Mouse (Mus musculus): ENCODE data around the gene Tapbp. TPM values are rescaled to one million over a fixed set of nuclear protein-coding genes. Genes with fewer than 3 reads are reported as not detected.

Tapbp gene
- polyA plus RNA-seq, 1 experiment from 2014 or later = 31.4 TPM

DNA sequence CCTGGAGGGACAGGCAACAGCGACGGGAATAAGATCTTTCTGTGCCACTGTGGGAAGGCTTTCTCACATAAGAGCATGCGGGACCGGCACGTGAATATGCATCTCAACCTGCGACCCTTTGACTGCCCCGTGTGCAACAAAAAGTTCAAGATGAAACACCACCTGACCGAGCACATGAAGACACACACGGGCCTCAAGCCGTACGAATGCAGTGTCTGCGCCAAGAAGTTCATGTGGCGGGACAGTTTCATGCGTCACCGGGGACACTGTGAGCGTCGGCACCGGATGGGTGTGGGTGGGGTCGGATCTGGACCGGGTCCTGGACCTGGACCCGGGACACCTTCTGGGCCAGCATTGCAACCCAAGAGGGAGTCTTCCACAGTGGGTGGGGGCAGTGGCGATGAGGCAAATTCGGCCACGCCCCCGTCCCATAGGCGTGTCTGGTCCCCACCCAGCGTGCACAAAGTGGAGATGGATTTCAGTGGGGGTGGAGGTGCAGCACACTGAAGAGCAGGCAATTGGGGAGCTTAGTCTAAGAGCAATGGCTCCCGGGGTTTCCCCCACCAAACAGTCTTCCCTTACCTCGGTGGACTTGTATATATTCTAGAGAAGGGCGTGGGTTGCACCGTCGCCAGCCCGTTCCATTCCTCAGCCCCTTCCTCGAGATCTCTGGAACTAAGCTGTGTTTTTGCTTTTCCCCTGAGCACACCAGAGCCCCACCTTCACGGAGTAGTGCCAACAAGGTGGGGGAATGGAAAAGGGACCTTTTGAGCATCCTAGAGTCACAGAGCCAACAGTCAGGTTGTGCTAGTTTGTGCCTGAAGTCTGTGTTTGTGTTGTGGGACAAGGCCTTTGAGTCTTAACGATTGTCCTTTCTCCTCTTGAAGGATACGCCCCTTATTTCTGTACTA lies 2.8 kb downstream of the Tapbp start:
- Histone ChIP-seq H3K9ac (peak overlapping the region; percentile 71; the same call in 1 of the 2 replicates), H3K27ac (ENCODE audit: low read depth) (peak overlapping the region; percentile 84), H3K4me3 (ENCODE audit: low read depth, low read length) (peak overlapping the region; percentile 68), H3K27me3 (ENCODE audit: insufficient read depth, low read length) (no peaks in the 10 kb centered on the region), H3K4me2 (peak overlapping the region; percentile 100), H3K4me1 (ENCODE audit: insufficient read depth) (peaks cover 5% of the 10 kb centered on the region; the same call in 1 of the 2 replicates), H3K36me3 (ENCODE audit: insufficient read depth) (peaks cover 33% of the 10 kb centered on the region), H3K9me3 (ENCODE audit: low read depth, low read length) (no peaks in the 10 kb centered on the region)
- ATAC-seq (ENCODE audit: insufficient read depth) (no peak), DNase-seq (no peak)
- WGBS = 49% methylated on average over 37 of the region's 37 CpGs
- no peak for TF ChIP-seq CTCF (IDR thresholded peaks at IDR 0.05; ENCODE audit: low read depth)

DNA sequence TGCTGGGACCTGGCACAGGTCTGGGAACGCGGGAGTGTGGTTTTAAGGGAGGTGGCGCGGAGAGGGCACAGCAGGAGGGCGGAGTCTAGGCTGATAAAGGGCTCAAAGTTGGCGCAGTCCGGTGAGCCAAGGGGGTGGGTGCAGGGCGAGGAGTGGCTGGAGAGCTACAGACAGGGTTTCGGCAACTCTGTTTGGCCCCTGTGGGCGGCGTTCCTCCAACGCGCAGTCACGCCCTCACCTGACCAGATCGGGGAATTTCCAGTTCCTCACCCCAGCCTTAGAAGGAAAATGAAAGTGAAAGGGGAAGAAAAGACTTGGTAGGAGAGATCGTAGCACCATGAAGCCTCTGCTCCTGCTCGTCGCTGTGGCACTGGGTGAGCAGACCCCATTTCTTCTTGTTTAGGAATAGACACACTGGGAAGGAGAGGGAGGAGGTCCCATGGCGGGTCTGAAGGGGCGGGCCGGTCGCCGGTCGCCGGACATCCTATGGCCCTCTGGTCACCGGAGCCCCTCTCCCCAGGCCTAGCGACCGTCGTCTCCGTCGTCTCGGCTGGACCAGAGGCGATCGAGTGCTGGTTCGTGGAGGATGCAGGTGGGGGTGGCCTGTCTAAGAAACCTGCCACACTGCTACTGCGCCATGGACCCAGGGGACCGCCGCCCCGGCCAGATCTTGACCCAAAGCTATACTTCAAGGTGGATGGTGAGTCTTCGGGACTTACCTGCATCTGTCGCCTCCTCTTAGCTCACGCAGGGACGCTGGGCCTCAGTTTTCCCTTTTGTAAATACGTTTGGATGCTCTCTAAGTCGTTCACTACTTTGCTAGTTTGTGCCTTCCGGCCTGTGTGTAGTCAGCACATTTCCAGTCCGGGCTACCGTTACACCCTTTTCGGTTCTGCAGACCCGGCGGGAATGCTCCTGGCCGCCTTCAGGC lies 3.9 kb downstream of the Tapbp start:
- peak overlapping the region; percentile 100 for H3K4me2 ChIP-seq
- H3K27ac ChIP-seq (ENCODE audit: low read depth) = peak overlapping the region; percentile 84
- under 1% methylated on average over 52 of the region's 52 CpGs for WGBS
- peak overlapping the region; percentile 71 for H3K9ac ChIP-seq
- peak; percentile 24; the same call in 1 of the 2 replicates for TF ChIP-seq CTCF (IDR thresholded peaks at IDR 0.05; ENCODE audit: low read depth)
- DNase-seq (peak; percentile 77), ATAC-seq (ENCODE audit: insufficient read depth) (peak; percentile 11; the same call in 1 of the 2 replicates)
- no peaks in the 10 kb centered on the region for H3K9me3 ChIP-seq (ENCODE audit: low read depth, low read length)
- H3K36me3 ChIP-seq (ENCODE audit: insufficient read depth) = peaks cover 23% of the 10 kb centered on the region; the same call in 1 of the 2 replicates
- peak overlapping the region; percentile 68 for H3K4me3 ChIP-seq (ENCODE audit: low read depth, low read length)
- no peaks in the 10 kb centered on the region for H3K27me3 ChIP-seq (ENCODE audit: insufficient read depth, low read length)
- H3K4me1 ChIP-seq (ENCODE audit: insufficient read depth) = peaks cover 5% of the 10 kb centered on the region; the same call in 1 of the 2 replicates

DNA sequence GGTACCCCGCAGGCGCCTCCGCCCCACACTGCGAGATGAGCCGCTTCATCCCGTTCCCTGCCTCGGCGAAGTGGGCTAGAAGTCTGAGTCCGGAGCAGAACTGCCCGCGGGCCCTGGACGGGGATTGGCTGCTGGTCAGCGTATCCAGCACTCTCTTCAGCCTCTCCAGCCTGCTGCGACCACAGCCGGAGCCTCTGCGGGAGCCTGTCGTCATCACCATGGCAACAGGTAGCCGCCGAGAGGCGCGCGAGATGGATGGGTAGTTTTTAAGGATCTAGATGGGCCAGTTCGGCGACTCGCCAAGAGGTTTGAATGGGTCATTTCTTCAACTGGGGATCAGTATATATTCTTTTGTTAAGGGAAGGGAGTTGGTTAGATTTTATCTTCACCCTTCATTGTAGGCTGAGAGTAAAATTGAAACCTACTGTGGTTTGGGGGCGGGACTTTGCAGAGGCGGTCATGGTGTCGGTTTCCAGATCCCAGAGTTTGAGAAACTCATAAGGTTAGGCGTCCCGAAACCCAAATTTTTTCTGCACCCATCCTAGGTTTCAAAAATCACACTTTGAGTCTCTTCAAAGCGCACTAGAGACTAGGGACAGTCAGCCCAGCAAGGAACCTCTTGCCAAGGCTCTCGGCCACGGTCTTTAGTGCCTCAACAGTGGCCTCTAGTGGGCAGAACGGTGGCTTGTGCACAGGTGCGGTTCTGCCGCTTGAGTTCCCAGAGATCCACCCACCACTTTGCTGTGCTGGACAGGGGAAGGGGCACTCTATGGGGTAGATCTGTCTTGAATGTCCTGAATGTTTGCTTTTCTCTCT lies 4.8 kb downstream of the Tapbp start:
- DNase-seq = peak; percentile 95
- 1% methylated on average over 36 of the region's 36 CpGs for WGBS
- TF ChIP-seq CTCF (IDR thresholded peaks at IDR 0.05; ENCODE audit: low read depth) = peak; percentile 87
- Histone ChIP-seq H3K9me3 (ENCODE audit: low read depth, low read length) (no peaks in the 10 kb centered on the region), H3K9ac (peak overlapping the region; percentile 71), H3K27me3 (ENCODE audit: insufficient read depth, low read length) (no peaks in the 10 kb centered on the region), H3K36me3 (ENCODE audit: insufficient read depth) (peaks cover 16% of the 10 kb centered on the region; the same call in 1 of the 2 replicates), H3K4me3 (ENCODE audit: low read depth, low read length) (peak overlapping the region; percentile 68), H3K27ac (ENCODE audit: low read depth) (peak overlapping the region; percentile 84), H3K4me2 (peak overlapping the region; percentile 100), H3K4me1 (ENCODE audit: insufficient read depth) (peaks cover 5% of the 10 kb centered on the region; the same call in 1 of the 2 replicates)
- ATAC-seq (ENCODE audit: insufficient read depth) = peak; percentile 71

DNA sequence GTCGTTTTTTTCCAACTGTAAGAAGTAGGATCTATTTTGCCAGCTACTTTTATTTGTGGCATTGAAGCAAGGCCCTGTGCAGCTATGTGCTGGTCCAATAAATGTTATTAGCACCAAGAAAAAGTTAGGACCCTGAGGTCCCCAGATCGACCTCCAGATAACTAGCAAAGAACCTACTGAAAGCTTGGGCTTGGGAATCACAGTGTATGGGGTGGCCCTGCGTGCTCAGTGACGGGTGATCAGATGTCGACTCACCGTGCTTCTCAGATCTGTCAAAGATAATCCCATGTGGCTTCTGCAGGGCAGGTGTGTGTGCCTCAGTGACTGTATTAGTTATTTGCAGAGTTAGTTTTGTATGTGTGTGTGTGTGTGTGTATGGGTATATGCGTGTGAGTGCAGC lies 5.7 kb downstream of the Tapbp start:
- no peak overlapping the region for H3K9ac ChIP-seq
- DNase-seq (no peak), ATAC-seq (ENCODE audit: insufficient read depth) (no peak)
- H3K4me3 ChIP-seq (ENCODE audit: low read depth, low read length) = no peak overlapping the region
- no peaks in the 10 kb centered on the region for H3K27me3 ChIP-seq (ENCODE audit: insufficient read depth, low read length)
- 79% methylated on average over 7 of the region's 7 CpGs for WGBS
- TF ChIP-seq CTCF (IDR thresholded peaks at IDR 0.05; ENCODE audit: low read depth) = no peak
- H3K4me1 ChIP-seq (ENCODE audit: insufficient read depth) = peaks cover 5% of the 10 kb centered on the region; the same call in 1 of the 2 replicates
- H3K36me3 ChIP-seq (ENCODE audit: insufficient read depth) = peaks cover 20% of the 10 kb centered on the region; the same call in 1 of the 2 replicates
- no peaks in the 10 kb centered on the region for H3K9me3 ChIP-seq (ENCODE audit: low read depth, low read length)
- H3K4me2 ChIP-seq = no peak overlapping the region
- no peak overlapping the region for H3K27ac ChIP-seq (ENCODE audit: low read depth)

DNA sequence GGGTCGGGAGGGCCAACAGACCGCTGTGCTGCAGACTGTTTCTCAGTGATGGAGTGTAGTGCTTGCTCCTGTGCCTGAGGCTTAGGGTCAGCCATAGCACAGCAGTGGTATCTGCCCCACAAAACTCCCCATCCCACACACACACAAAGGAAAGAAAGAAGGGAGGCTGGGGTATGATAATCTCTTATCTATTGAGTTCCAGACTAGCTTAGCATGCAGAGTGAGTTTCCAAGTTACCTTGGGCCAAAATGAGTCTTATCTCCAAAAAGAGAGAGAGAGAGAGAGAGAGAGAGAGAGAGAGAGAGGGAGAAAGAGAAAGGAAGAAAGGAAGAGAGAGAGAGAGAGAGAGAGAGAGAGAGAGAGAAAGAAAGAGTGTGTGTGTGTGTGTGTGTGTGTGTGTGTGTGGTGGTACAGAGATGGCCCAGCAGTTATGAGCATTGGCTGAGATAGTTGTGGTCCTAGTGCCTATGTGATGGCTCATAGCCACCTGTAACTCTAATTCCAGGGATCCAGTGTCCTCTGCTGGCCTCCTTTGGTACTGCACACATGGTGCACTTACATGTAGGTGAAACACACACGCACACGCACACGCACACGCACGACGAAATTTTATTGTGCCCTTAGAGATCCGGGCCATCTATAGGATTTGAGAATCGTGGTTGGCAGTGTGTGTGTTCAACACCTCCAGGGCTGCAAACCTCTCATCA lies 9.0 kb downstream of the Tapbp start:
- peaks cover 6% of the 10 kb centered on the region; the same call in 1 of the 2 replicates for H3K36me3 ChIP-seq (ENCODE audit: insufficient read depth)
- DNase-seq (peak; percentile 42), ATAC-seq (ENCODE audit: insufficient read depth) (no peak)
- no peak overlapping the region for H3K27ac ChIP-seq (ENCODE audit: low read depth)
- TF ChIP-seq CTCF (IDR thresholded peaks at IDR 0.05; ENCODE audit: low read depth) = peak; percentile 65
- no peak overlapping the region for H3K4me3 ChIP-seq (ENCODE audit: low read depth, low read length)
- no peaks in the 10 kb centered on the region for H3K27me3 ChIP-seq (ENCODE audit: insufficient read depth, low read length)
- no peak overlapping the region for H3K4me2 ChIP-seq
- H3K4me1 ChIP-seq (ENCODE audit: insufficient read depth) = no peaks in the 10 kb centered on the region
- no peaks in the 10 kb centered on the region for H3K9me3 ChIP-seq (ENCODE audit: low read depth, low read length)
- H3K9ac ChIP-seq = no peak overlapping the region
- 83% methylated on average over 10 of the region's 10 CpGs for WGBS

Measured in lung, embryonic 14.5 days (tissue).